Mouse (Mus musculus) thymus, adult 18-20 months (tissue): ENCODE measurements at regions not wholly inside any gene's neighbourhood (a gene's known extent, or its start where the extent isn't known, plus 50 kb on each side); places are given as distances from the start of the nearest gene placed in this dataset.

Experiments used
- DNase-seq, 2 experiments: peaks; one replicate each; pipeline ENCODE4 v3.0.0; 2022; ENCODE audit warnings: mixed read lengths in 2 of 2

DNA sequence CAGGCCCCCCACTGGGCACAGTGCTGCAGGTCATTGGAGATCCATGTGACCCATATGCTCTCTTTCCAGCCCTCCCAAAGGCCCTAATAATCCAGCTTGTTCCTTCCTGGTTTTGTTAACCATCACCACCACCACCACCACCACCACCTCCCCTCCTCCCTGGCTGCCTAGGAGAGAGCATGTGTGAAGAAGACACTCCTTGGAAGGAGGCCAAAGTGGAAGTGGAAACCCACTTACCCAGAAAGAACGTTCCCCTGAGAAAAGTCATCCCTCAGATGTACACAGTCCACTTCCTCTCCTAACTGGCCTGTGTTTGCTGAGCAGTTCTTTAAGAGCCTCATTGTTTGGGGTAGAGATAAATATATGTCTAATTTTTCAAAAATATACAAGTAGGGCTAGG lies 62.9 kb upstream of the Hand1 start:
- DNase-seq: no peak

- no peak for DNase-seq
Measured at GRCm38 (mm10) chr11:57882736-57883635, 50.4 kb upstream of the Hand1 start.
